Mouse (Mus musculus) heart, embryonic 14.5 days (tissue): ENCODE data around the gene Fam189a2. TPM values are rescaled to one million over a fixed set of nuclear protein-coding genes. Genes with fewer than 3 reads are reported as not detected.

Experiments used
- ATAC-seq: fragments of 200-750 bp; cut with Nextera tagmentation; 2 replicates; pipeline ENCODE4 v1.8.0; 2017; ENCODE audit warnings: low read depth, moderate TSS enrichment; ENCODE audit not compliant: insufficient number of reproducible peaks, insufficient read depth, low FRiP score
- H3K27ac ChIP-seq, 2 experiments: fragments of 200-500 bp in 1 of 2; fragments of 300-500 bp in 1 of 2; sonication (generic) in 1 of 2; replicated peaks in 1 of 2; 2 replicates each; pipeline ENCODE4 v1.5.1; 2012 to 2014; ENCODE audit warnings: low read depth in 2 of 2, low read length in 2 of 2, control low read depth in 1 of 2, mild to moderate bottlenecking in 1 of 2, mixed read lengths in 1 of 2; ENCODE audit not compliant: control insufficient read depth in 1 of 2, insufficient read depth in 1 of 2
- H3K27me3 ChIP-seq: fragments of 300-500 bp; sonication (generic); 2 replicates; pipeline ENCODE4 v1.6.1; 2014; ENCODE audit warnings: mild to moderate bottlenecking, low read length, control low read depth; ENCODE audit not compliant: control insufficient read depth, insufficient read depth
- H3K36me3 ChIP-seq: fragments of 300-500 bp; sonication (generic); 2 replicates; pipeline ENCODE4 v1.6.1; 2014; ENCODE audit warnings: mild to moderate bottlenecking, control low read depth, low read length, mixed read lengths; ENCODE audit not compliant: control insufficient read depth, insufficient read depth
- H3K4me1 ChIP-seq, 2 experiments: fragments of 200-500 bp in 1 of 2; fragments of 300-500 bp in 1 of 2; sonication (generic) in 1 of 2; 2 replicates each; pipeline ENCODE4 v1.6.1; 2012 to 2014; ENCODE audit warnings: low read length in 2 of 2, control low read depth in 1 of 2, mixed read lengths in 1 of 2; ENCODE audit not compliant: control insufficient read depth in 2 of 2, insufficient read depth in 2 of 2
- H3K4me2 ChIP-seq: fragments of 300-500 bp; sonication (generic); 2 replicates; pipeline ENCODE4 v1.6.1; 2014; ENCODE audit warnings: mild to moderate bottlenecking, low read length
- H3K4me3 ChIP-seq, 2 experiments: fragments of 200-500 bp in 1 of 2; fragments of 300-500 bp in 1 of 2; sonication (generic) in 1 of 2; 2 replicates each; pipeline ENCODE4 v1.5.1; 2012 to 2014; ENCODE audit warnings: low read length in 2 of 2, mild to moderate bottlenecking in 2 of 2, control low read depth in 1 of 2, low read depth in 1 of 2, moderate library complexity in 1 of 2; ENCODE audit not compliant: control insufficient read depth in 1 of 2, insufficient read depth in 1 of 2
- H3K9ac ChIP-seq: fragments of 300-500 bp; sonication (generic); 2 replicates; pipeline ENCODE4 v1.6.1; 2014; ENCODE audit warnings: mild to moderate bottlenecking, low read length
- H3K9me3 ChIP-seq: fragments of 300-500 bp; sonication (generic); 2 replicates; pipeline ENCODE4 v1.6.1; 2016; ENCODE audit warnings: low read length, control low read depth; ENCODE audit not compliant: control insufficient read depth
- WGBS: fragments of 180-500 bp; shearing (Covaris S2); extraction: QIAGEN DNeasy Blood & Tissue Kit; methylation state at CpG from one replicate; pipeline ENCODE4 v1.1.7; 2014; 5-methylcytosine and 5-hydroxymethylcytosine counted together
- polyA plus RNA-seq: library from polyadenylated mRNA; unstranded; fragments of >200 nt; fragmentation: Nextera tagmentation; extraction: Ambion mirVana; gene quantifications from 2 replicates; pipeline ENCODE4 v1.2.1, GENCODE M21; 2014

Fam189a2 gene
- polyA plus RNA-seq, 1 experiment from 2014 or later, result 12.6 TPM

DNA sequence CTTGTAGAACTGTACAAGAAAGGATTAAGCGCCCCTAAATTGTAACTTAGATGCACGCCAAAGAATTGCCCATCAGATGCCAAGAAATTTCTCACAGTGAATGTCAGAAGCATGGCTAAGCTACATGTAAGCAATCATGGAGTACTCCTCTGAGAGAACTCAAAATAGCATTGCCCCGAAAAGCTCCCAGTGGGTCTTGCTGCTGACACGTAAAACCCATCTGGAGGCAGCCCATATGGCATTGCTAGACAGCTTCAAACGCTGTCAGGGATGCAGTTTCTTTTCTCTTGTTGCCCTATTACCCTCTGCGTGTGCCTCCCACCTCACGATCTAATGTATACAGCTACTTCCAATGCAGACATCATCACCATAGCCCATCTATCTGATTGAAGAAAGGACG, 28.0 kb upstream of the Fam189a2 start:
- Histone ChIP-seq H3K27me3 (no peaks in the 10 kb centered on the region), H3K9ac (no peak overlapping the region), H3K4me3 (no peak overlapping the region), H3K27ac (peak overlapping the region; percentile 35 to 86; a peak in 3 of 4 replicates), H3K4me1 (peaks cover 22 to 31% of the 10 kb centered on the region in 2 experiments), H3K36me3 (no peaks in the 10 kb centered on the region), H3K4me2 (no peak overlapping the region), H3K9me3 (peaks cover 3% of the 10 kb centered on the region; the same call in 1 of the 2 replicates)
- WGBS, result 55% methylated on average over 8 of the region's 8 CpGs
- no peak for ATAC-seq

DNA sequence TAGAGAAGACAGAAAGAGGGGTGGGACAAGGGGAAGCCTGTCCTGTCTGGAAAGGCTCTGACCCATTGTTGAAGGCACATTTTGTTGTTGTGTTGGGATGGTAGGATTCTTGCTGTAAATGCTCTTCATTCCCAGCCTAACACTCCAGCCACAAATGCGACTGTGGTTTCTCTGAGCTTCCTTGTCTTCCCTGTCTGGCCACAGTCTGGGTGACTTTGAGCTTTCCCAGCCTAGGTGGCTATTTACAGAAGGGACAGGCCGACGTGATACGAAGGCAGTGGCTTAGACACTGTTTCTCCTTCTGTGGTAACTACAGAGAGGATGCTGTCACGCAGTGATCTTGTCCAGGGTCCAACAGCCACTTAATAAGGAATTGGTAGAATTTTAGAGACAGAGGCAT, 27.2 kb upstream of the Fam189a2 start:
- 0 out of 2 replicates have a peak overlapping the region, but pooled peaks have one; percentile 3 for H3K9ac ChIP-seq
- H3K4me2 ChIP-seq, result no peak overlapping the region
- H3K27ac ChIP-seq, result peak overlapping the region; percentile 86 to 93
- no peak overlapping the region for H3K4me3 ChIP-seq
- H3K9me3 ChIP-seq, result peaks cover 3% of the 10 kb centered on the region; the same call in 1 of the 2 replicates
- 26% methylated on average over 5 of the region's 5 CpGs for WGBS
- no peaks in the 10 kb centered on the region for H3K36me3 ChIP-seq
- no peaks in the 10 kb centered on the region for H3K27me3 ChIP-seq
- ATAC-seq, result no peak
- peaks cover 24 to 37% of the 10 kb centered on the region in 2 experiments for H3K4me1 ChIP-seq

DNA sequence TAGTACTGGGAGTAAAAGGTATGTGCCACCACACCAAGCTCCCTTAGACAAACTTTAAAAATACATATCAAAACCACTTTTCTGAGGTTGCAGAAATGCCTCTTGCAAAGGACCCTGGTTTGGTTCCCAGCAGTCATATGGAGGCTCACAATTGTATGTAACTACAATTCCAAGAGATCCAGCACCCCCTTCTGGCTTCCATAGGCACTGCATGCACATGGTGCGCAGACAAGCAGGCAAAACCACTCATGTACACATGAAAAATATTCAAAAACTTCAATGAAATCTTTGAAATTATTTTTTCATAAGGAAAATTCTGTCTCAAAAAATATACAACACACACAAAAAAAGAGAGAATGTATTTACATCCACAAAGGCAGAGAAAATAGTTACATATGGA, 26.1 kb upstream of the Fam189a2 start:
- no peaks in the 10 kb centered on the region for H3K36me3 ChIP-seq
- no peaks in the 10 kb centered on the region for H3K27me3 ChIP-seq
- peaks cover 24 to 37% of the 10 kb centered on the region in 2 experiments for H3K4me1 ChIP-seq
- H3K4me3 ChIP-seq, result no peak overlapping the region
- no peak overlapping the region for H3K9ac ChIP-seq
- 97% methylated on average over 1 of the region's 1 CpGs for WGBS
- ATAC-seq, result no peak
- peak overlapping the region in 1 of 2 experiments; percentile 86; a peak in 2 of 4 replicates for H3K27ac ChIP-seq
- H3K9me3 ChIP-seq, result peaks cover 3% of the 10 kb centered on the region; the same call in 1 of the 2 replicates
- H3K4me2 ChIP-seq, result no peak overlapping the region

DNA sequence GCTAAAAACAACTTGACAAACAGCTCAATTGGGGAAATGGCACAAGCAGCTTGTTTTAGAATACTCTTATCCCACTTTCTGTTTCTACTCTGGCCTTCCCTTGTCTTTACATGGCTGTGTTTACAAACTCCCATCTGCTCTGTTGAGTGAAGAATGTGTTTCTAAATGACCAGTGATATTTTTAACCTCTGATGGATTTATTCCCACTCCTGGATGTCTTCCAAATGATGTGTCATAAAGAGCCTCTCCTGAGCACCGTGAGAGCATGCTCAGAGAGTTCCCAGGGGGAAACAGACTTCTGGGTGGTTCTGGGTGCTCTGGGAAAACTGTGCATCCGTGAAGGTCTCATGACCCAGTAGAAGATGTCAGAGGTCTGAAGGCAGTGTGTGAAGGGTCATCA, 24.1 kb upstream of the Fam189a2 start:
- WGBS, result 21% methylated on average over 2 of the region's 2 CpGs
- ATAC-seq, result peak; percentile 62
- peak overlapping the region; percentile 94 to 97 for H3K27ac ChIP-seq
- peaks cover 3% of the 10 kb centered on the region; the same call in 1 of the 2 replicates for H3K9me3 ChIP-seq
- H3K4me2 ChIP-seq, result peak overlapping the region; percentile 19; the same call in 1 of the 2 replicates
- H3K36me3 ChIP-seq, result no peaks in the 10 kb centered on the region
- H3K9ac ChIP-seq, result no peak overlapping the region
- peaks cover 27 to 50% of the 10 kb centered on the region in 2 experiments for H3K4me1 ChIP-seq
- H3K4me3 ChIP-seq, result no peak overlapping the region
- H3K27me3 ChIP-seq, result no peaks in the 10 kb centered on the region

DNA sequence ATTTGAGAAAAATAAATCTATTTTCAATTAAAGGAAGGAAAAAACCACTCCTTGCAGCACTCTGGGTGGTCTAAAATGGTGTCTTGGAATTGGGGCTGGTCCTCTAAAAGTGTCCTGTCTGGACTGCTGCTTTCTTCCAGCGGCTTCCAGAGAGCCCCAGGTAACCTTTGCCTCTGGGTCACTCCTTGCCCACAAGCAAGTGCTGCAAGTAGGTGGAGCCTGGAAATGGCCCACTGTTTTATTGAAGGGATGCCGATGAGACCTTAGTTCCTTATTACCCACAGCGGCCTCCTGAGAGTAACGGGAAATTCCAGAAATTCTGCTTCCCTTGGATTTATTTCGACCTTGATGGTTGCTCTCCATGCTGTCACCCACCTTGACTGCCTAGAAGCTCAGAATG, 23.4 kb upstream of the Fam189a2 start:
- 55% methylated on average over 5 of the region's 5 CpGs for WGBS
- H3K9ac ChIP-seq, result peak overlapping the region; percentile 3; the same call in 1 of the 2 replicates
- no peak for ATAC-seq
- H3K27ac ChIP-seq, result peak overlapping the region; percentile 94 to 97
- no peak overlapping the region for H3K4me3 ChIP-seq
- peak overlapping the region; percentile 19; the same call in 1 of the 2 replicates for H3K4me2 ChIP-seq
- peaks cover 31 to 54% of the 10 kb centered on the region in 2 experiments for H3K4me1 ChIP-seq
- H3K27me3 ChIP-seq, result no peaks in the 10 kb centered on the region
- no peaks in the 10 kb centered on the region for H3K36me3 ChIP-seq
- H3K9me3 ChIP-seq, result peaks cover 3% of the 10 kb centered on the region; the same call in 1 of the 2 replicates

DNA sequence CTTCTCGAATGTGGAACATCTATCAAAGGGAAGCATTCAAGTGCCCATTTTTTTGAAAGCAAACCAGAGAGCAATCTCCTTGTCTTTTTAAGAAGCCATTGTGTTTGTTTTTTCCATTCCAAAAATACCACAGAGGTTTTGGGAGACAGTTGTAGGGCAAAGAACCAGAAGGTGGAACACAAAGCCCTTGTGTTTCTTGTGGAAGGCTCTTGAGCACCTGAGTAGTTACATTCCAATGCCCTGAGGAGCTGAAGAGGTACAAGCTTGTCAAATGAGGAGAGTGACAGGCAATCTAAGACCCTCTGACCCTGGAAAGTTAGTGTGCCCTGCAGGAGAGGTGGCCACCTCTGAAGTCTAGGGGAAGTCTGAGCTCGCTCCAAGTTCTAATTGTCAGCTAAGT, 19.7 kb upstream of the Fam189a2 start:
- H3K36me3 ChIP-seq, result no peaks in the 10 kb centered on the region
- no peak overlapping the region for H3K4me2 ChIP-seq
- WGBS, result 44% methylated on average over 2 of the region's 2 CpGs
- no peak for ATAC-seq
- peak overlapping the region; percentile 59 to 76; a peak in 3 of 4 replicates for H3K27ac ChIP-seq
- H3K9me3 ChIP-seq, result no peaks in the 10 kb centered on the region
- H3K4me3 ChIP-seq, result no peak overlapping the region
- no peak overlapping the region for H3K9ac ChIP-seq
- peaks cover 26 to 52% of the 10 kb centered on the region in 2 experiments for H3K4me1 ChIP-seq
- no peaks in the 10 kb centered on the region for H3K27me3 ChIP-seq

DNA sequence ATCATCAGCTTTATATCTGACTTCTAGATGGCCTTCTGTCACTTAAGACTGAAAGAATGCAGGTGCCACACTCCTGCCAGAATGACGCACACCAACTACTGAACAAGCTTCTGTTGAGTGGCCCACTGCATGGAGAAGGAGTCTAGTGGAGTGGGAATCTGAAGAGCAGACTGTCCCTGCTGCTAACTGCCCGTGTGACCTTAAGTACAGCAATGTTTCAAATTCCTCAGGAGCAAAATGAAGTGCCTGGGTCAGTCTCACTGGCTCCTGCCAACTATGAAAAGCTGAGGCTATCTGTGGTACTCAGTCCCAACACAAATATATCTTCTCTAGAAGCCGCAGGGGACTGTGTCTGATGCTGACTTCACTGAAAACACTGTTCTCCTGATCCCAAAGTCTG, 18.5 kb upstream of the Fam189a2 start:
- no peak overlapping the region for H3K4me3 ChIP-seq
- no peaks in the 10 kb centered on the region for H3K9me3 ChIP-seq
- no peak overlapping the region for H3K4me2 ChIP-seq
- H3K9ac ChIP-seq, result no peak overlapping the region
- no peak for ATAC-seq
- H3K27ac ChIP-seq, result peak overlapping the region; percentile 76 to 79
- peaks cover 17 to 46% of the 10 kb centered on the region in 2 experiments for H3K4me1 ChIP-seq
- no peaks in the 10 kb centered on the region for H3K36me3 ChIP-seq
- no peaks in the 10 kb centered on the region for H3K27me3 ChIP-seq
- 31% methylated on average over 3 of the region's 3 CpGs for WGBS
